In the genomic region with DNA sequence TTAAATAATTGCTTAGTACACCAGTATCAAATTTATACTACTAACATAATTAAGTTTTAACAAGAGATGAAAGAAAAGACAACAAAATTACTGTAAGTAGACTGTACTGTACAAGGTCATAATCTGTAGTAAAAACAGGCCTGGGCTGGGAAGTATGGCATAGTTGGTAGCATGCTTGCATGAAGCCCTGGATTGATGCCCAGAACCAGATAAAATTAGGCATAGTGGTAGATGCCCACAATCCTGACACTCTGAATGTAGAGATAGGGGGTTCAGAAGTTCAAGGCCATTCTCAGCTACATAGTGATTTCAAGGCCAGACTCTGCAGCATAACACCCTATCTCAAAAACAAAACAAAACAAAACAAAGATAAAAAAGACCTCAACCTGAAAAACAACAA, we compare ENCODE assay signal across 39 mouse cellular contexts. TPM values are rescaled to one million over a fixed set of nuclear protein-coding genes. Genes with fewer than 3 reads are reported as not detected.
A peak's percentile ranks its signal among the peaks of the same experiment; 100 is the strongest.
DNase-seq lines count a peak whose midpoint lies in the region; ATAC-seq lines count a peak whose summit lies in the region.
"Had no signal": no experiment of that assay in that cellular context is flagged by ENCODE, and none has a peak within 500 bp of the region (broad histone marks: within the 10 kb centered on the region; RNA-seq: fewer than 3 reads in every experiment).

No protein-coding gene starts in this region.

- no peak overlapping the region for H3K9ac ChIP-seq in heart, embryonic 11.5 days (ENCODE audit: low read depth, low read length)
- H3K9ac ChIP-seq in heart, embryonic 14.5 days (ENCODE audit: low read length): no peak overlapping the region
- H3K9ac ChIP-seq: embryonic facial prominence, embryonic 12.5 days; hindbrain, embryonic 12.5 days; intestine, embryonic 15.5 days; liver, embryonic 12.5 days; liver, postnatal 0 days; stomach, embryonic 15.5 days had no signal

- H3K36me3 ChIP-seq in heart, embryonic 11.5 days (ENCODE audit: control insufficient read depth, insufficient read depth, low read length): no peaks in the 10 kb centered on the region
- no peaks in the 10 kb centered on the region for H3K36me3 ChIP-seq in heart, embryonic 14.5 days (ENCODE audit: control insufficient read depth, insufficient read depth, low read length)
- H3K36me3 ChIP-seq in midbrain, embryonic 10.5 days: no peaks in the 10 kb centered on the region
- H3K36me3 ChIP-seq: embryonic facial prominence, embryonic 12.5 days; G1E; hindbrain, embryonic 12.5 days; intestine, embryonic 15.5 days; liver, embryonic 12.5 days; stomach, embryonic 15.5 days had no signal

- H3K9me3 ChIP-seq in heart, embryonic 11.5 days (replicated peaks; ENCODE audit: control insufficient read depth, low read length): no peaks in the 10 kb centered on the region
- H3K9me3 ChIP-seq in heart, embryonic 14.5 days (ENCODE audit: control insufficient read depth, low read length): no peaks in the 10 kb centered on the region
- no peaks in the 10 kb centered on the region for H3K9me3 ChIP-seq in midbrain, embryonic 10.5 days (replicated peaks)
- H3K9me3 ChIP-seq: embryonic facial prominence, embryonic 12.5 days; hindbrain, embryonic 12.5 days; intestine, embryonic 15.5 days; liver, embryonic 12.5 days; megakaryocyte, embryonic 14.5 days; stomach, embryonic 15.5 days had no signal

- H3K4me2 ChIP-seq in heart, embryonic 11.5 days: no peak overlapping the region
- H3K4me2 ChIP-seq in heart, embryonic 14.5 days (ENCODE audit: low read length): 0 out of 2 replicates have a peak overlapping the region, but pooled peaks have one; percentile 6
- H3K4me2 ChIP-seq: embryonic facial prominence, embryonic 12.5 days; hindbrain, embryonic 12.5 days; intestine, embryonic 15.5 days; liver, embryonic 12.5 days; stomach, embryonic 15.5 days had no signal

- peak; percentile 36 for DNase-seq in gastrocnemius, adult 18-20 months (ENCODE audit: low spot score)
- DNase-seq in gastrocnemius, postnatal 4 days (ENCODE audit: low spot score in 2 of 2): no peak
- DNase-seq in heart, adult 8-10 months (ENCODE audit: low spot score): peak; percentile 54
- DNase-seq in heart, postnatal 4 days: peak; percentile 42
- no peak for DNase-seq in right cerebral cortex, postnatal 10 days (ENCODE audit: low spot score in 2 of 2)
- DNase-seq in midbrain, embryonic 10.5 days (ENCODE audit: low spot score): no peak
- DNase-seq: adrenal gland, postnatal 25 days; cerebellum, adult 11-12 months; cerebellum, adult 9-11 months; embryo, embryonic 11 days; kidney, adult 2 months; kidney, postnatal 36 days; left cerebral cortex, postnatal 4 days; liver, postnatal 0 days; lung, postnatal 4 days; midbrain, embryonic 14.5 days; right cerebral cortex, postnatal 4 days had no signal

- no peak overlapping the region for H3K4me3 ChIP-seq in heart, embryonic 11.5 days (ENCODE audit: low read depth, low read length)
- no peak overlapping the region for H3K4me3 ChIP-seq in heart, embryonic 14.5 days (ENCODE audit: control insufficient read depth in 1 of 2, insufficient read depth in 1 of 2, low read depth in 1 of 2, low read length in 2 of 2)
- H3K4me3 ChIP-seq in midbrain, embryonic 10.5 days: no peak overlapping the region
- H3K4me3 ChIP-seq: embryonic facial prominence, embryonic 12.5 days; hindbrain, embryonic 12.5 days; intestine, embryonic 15.5 days; layer of hippocampus, adult 2 months; liver, embryonic 12.5 days; megakaryocyte, embryonic 14.5 days; stomach, embryonic 15.5 days had no signal

- H3K4me1 ChIP-seq in heart, embryonic 11.5 days (ENCODE audit: control insufficient read depth, insufficient read depth, low read length): no peaks in the 10 kb centered on the region; the same call in 1 of the 2 replicates
- H3K4me1 ChIP-seq in heart, embryonic 14.5 days (ENCODE audit: control insufficient read depth in 2 of 2, insufficient read depth in 2 of 2, low read length in 2 of 2): peaks cover 3 to 17% of the 10 kb centered on the region in 2 experiments; a peak in 2 of 4 replicates
- peaks cover 10% of the 10 kb centered on the region for H3K4me1 ChIP-seq in midbrain, embryonic 10.5 days
- H3K4me1 ChIP-seq: intestine, embryonic 15.5 days; stomach, embryonic 15.5 days had no signal

- H3K27ac ChIP-seq in heart, embryonic 11.5 days (ENCODE audit: low read depth, low read length): no peak overlapping the region
- H3K27ac ChIP-seq in heart, embryonic 14.5 days (replicated peaks in 1 of 2; ENCODE audit: control insufficient read depth in 1 of 2, insufficient read depth in 1 of 2, low read depth in 2 of 2, low read length in 2 of 2): peak overlapping the region in 1 of 2 experiments; percentile 66; a peak in 3 of 4 replicates
- H3K27ac ChIP-seq in midbrain, embryonic 10.5 days (replicated peaks): no peak overlapping the region
- H3K27ac ChIP-seq: embryonic facial prominence, embryonic 12.5 days; hindbrain, embryonic 12.5 days; hindbrain, postnatal 0 days; intestine, embryonic 15.5 days; layer of hippocampus, adult 2 months; liver, embryonic 12.5 days; stomach, embryonic 15.5 days had no signal

- H3K27me3 ChIP-seq in heart, embryonic 11.5 days (ENCODE audit: control insufficient read depth, insufficient read depth, low read length): no peaks in the 10 kb centered on the region
- no peaks in the 10 kb centered on the region for H3K27me3 ChIP-seq in heart, embryonic 14.5 days (ENCODE audit: control insufficient read depth, insufficient read depth, low read length)
- H3K27me3 ChIP-seq in midbrain, embryonic 10.5 days (ENCODE audit: low read depth, poor library complexity, severe bottlenecking): peaks cover 18% of the 10 kb centered on the region
- H3K27me3 ChIP-seq: intestine, embryonic 15.5 days; stomach, embryonic 15.5 days had no signal

- ATAC-seq in heart, embryonic 11.5 days (replicated peaks; ENCODE audit: insufficient number of reproducible peaks, low FRiP score, low TSS enrichment): no peak
- ATAC-seq in heart, embryonic 14.5 days (ENCODE audit: insufficient number of reproducible peaks, insufficient read depth, low FRiP score, low read depth): no peak
- ATAC-seq: forebrain, embryonic 14.5 days; hindbrain, postnatal 0 days; intestine, embryonic 15.5 days; liver, embryonic 12.5 days; liver, postnatal 0 days; lung, postnatal 0 days; Patski had no signal

RNA-seq across cellular contexts. Expression of gene Gm17402, which starts 3.3 kb away (rescaled TPM):
- total RNA-seq in gastrocnemius, adult 18-20 months (2021): not detected
- not detected for total RNA-seq in gastrocnemius, postnatal 4 days (2021)
- total RNA-seq in heart, adult 8-10 months (2022): not detected
- polyA plus RNA-seq in heart, embryonic 11.5 days (2014; fragmentation: Nextera tagmentation; extraction: Ambion mirVana): not detected in 2 replicates
- polyA plus RNA-seq in heart, embryonic 14.5 days (2014; fragmentation: Nextera tagmentation; extraction: Ambion mirVana): not detected in 2 replicates
- not detected for total RNA-seq in heart, postnatal 4 days (2021)
- polyA plus RNA-seq in midbrain, embryonic 10.5 days (2016; fragmentation: Nextera tagmentation; extraction: Ambion mirVana): not detected in 2 replicates
- total RNA-seq: adrenal gland, adult 18-20 months; adrenal gland, postnatal 25 days; G1E; hindbrain, postnatal 0 days; layer of hippocampus, adult 2 months; layer of hippocampus, postnatal 14 days; left cerebral cortex, adult 8-10 months; left cerebral cortex, postnatal 4 days; monocyte, adult 5-6 weeks had no signal
- polyA plus RNA-seq: embryonic facial prominence, embryonic 12.5 days; forebrain, embryonic 14.5 days; G1E; gonadal fat pad, adult 2 months; hindbrain, embryonic 12.5 days; hindbrain, postnatal 0 days; intestine, embryonic 15.5 days; kidney, adult 2 months; kidney, embryonic 16.5 days; limb, embryonic 14.5 days; liver, embryonic 12.5 days; liver, postnatal 0 days; lung, postnatal 0 days; midbrain, embryonic 14.5 days; neural tube, embryonic 14.5 days; Patski; stomach, embryonic 15.5 days had no signal

RNA-seq across cellular contexts. Expression of gene Mlf1, which starts 4.3 kb away (rescaled TPM):
- 100 to 1,000 TPM; 145 to 270 TPM for total RNA-seq in gastrocnemius, adult 18-20 months (2021)
- total RNA-seq in gastrocnemius, postnatal 4 days (2021): 100 to 1,000 TPM; 488 to 502 TPM
- total RNA-seq in heart, adult 8-10 months (2022): 100 to 1,000 TPM; 135 to 199 (median 160) TPM
- 57.9 and 60.7 TPM in 2 replicates for polyA plus RNA-seq in heart, embryonic 11.5 days (2014; fragmentation: Nextera tagmentation; extraction: Ambion mirVana)
- polyA plus RNA-seq in heart, embryonic 14.5 days (2014; fragmentation: Nextera tagmentation; extraction: Ambion mirVana): 361 and 378 TPM in 2 replicates
- total RNA-seq in heart, postnatal 4 days (2021): 100 to 1,000 TPM; 390 to 439 TPM
- polyA plus RNA-seq in midbrain, embryonic 10.5 days (2016; fragmentation: Nextera tagmentation; extraction: Ambion mirVana): 26.1 and 29.8 TPM in 2 replicates
- total RNA-seq: G1E; monocyte, adult 5-6 weeks had no signal
- polyA plus RNA-seq: G1E had no signal

RNA-seq across cellular contexts. Expression of gene Gfm1, which starts 51.7 kb away (rescaled TPM):
- total RNA-seq in gastrocnemius, adult 18-20 months (2021): 100 to 1,000 TPM; 105 to 108 TPM
- 10 to 100 TPM; 57.0 to 66.9 TPM for total RNA-seq in gastrocnemius, postnatal 4 days (2021)
- 100 to 1,000 TPM; 204 to 236 (median 226) TPM for total RNA-seq in heart, adult 8-10 months (2022)
- polyA plus RNA-seq in heart, embryonic 11.5 days (2014; fragmentation: Nextera tagmentation; extraction: Ambion mirVana): 99.5 and 124 TPM in 2 replicates
- 117 and 123 TPM in 2 replicates for polyA plus RNA-seq in heart, embryonic 14.5 days (2014; fragmentation: Nextera tagmentation; extraction: Ambion mirVana)
- 100 to 1,000 TPM; 188 to 203 TPM for total RNA-seq in heart, postnatal 4 days (2021)
- 49.6 and 52.4 TPM in 2 replicates for polyA plus RNA-seq in midbrain, embryonic 10.5 days (2016; fragmentation: Nextera tagmentation; extraction: Ambion mirVana)

Comparison
In these comparisons a context has a peak if more than half of its experiments do, and no peak if none do; other contexts are left out.
1. DNase-seq: peak in gastrocnemius, adult 18-20 months (single experiment), heart, adult 8-10 months (single experiment) and heart, postnatal 4 days (single experiment); none in gastrocnemius, postnatal 4 days (0 of 2), right cerebral cortex, postnatal 10 days (0 of 2) and midbrain, embryonic 10.5 days (single experiment).